Mouse (Mus musculus) liver, embryonic 14.5 days (tissue): ENCODE measurements around the gene Maml3. TPM values are rescaled to one million over a fixed set of nuclear protein-coding genes. Genes with fewer than 3 reads are reported as not detected.

Experiments
- ATAC-seq: fragments of 200-750 bp; cut with Nextera tagmentation; 2 replicates; pipeline ENCODE4 v1.8.0; 2017; ENCODE audit warnings: moderate number of reproducible peaks, mild to moderate bottlenecking, moderate library complexity; ENCODE audit not compliant: insufficient read depth
- DNase-seq, 3 experiments: peaks; one replicate each; pipeline ENCODE4 v3.0.0-alpha.2; 2012 to 2013; ENCODE audit warnings: low read depth in 3 of 3, low spot score in 3 of 3
- H3K27ac ChIP-seq: fragments of 300-500 bp; sonication (generic); 2 replicates; pipeline ENCODE4 v1.5.1; 2014; ENCODE audit warnings: moderate library complexity, mild to moderate bottlenecking, control low read depth, inconsistent platforms
- H3K27me3 ChIP-seq: fragments of 300-500 bp; sonication (generic); 2 replicates; pipeline ENCODE4 v1.6.1; 2014; ENCODE audit warnings: mild to moderate bottlenecking, low read length, moderate library complexity; ENCODE audit not compliant: control insufficient read depth, insufficient read depth
- H3K36me3 ChIP-seq: fragments of 300-500 bp; sonication (generic); replicated peaks from 2 replicates; pipeline ENCODE4 v1.6.1; 2014; ENCODE audit warnings: low read depth; ENCODE audit not compliant: control insufficient read depth, insufficient read depth
- H3K4me1 ChIP-seq, 2 experiments: fragments of 200-500 bp in 1 of 2; fragments of 300-500 bp in 1 of 2; sonication (generic) in 1 of 2; replicated peaks; 2 replicates each; pipeline ENCODE4 v1.6.1; 2012 to 2014; ENCODE audit warnings: antibody characterized with exemption in 1 of 2, inconsistent platforms in 1 of 2, low read length in 1 of 2; ENCODE audit not compliant: control insufficient read depth in 2 of 2, insufficient read depth in 2 of 2
- H3K4me2 ChIP-seq: fragments of 300-500 bp; sonication (generic); 2 replicates; pipeline ENCODE4 v1.6.1; 2014; ENCODE audit warnings: low read depth, mild to moderate bottlenecking, control low read depth, moderate library complexity
- H3K4me3 ChIP-seq, 2 experiments: fragments of 200-500 bp in 1 of 2; fragments of 300-500 bp in 1 of 2; sonication (generic) in 1 of 2; 2 replicates each; pipeline ENCODE4 v1.5.1; 2012 to 2014; ENCODE audit warnings: low read depth in 2 of 2, low read length in 2 of 2, mild to moderate bottlenecking in 2 of 2, control low read depth in 1 of 2, inconsistent platforms in 1 of 2, moderate library complexity in 1 of 2; ENCODE audit not compliant: insufficient read depth in 1 of 2
- H3K9ac ChIP-seq: fragments of 300-500 bp; sonication (generic); replicated peaks from 2 replicates; pipeline ENCODE4 v1.6.1; 2014; ENCODE audit warnings: mild to moderate bottlenecking, control low read depth, moderate library complexity
- H3K9me3 ChIP-seq: fragments of 300-500 bp; sonication (generic); 2 replicates; pipeline ENCODE4 v1.6.1; 2016; ENCODE audit warnings: low read length, mixed read lengths; ENCODE audit not compliant: control insufficient read depth
- CTCF ChIP-seq: IDR thresholded peaks from 2 replicates; pipeline ENCODE4 v1.5.1; 2016; ENCODE audit warnings: antibody characterized with exemption, low read depth, control low read depth
- EP300 ChIP-seq: IDR thresholded peaks from 2 replicates; pipeline ENCODE4 v1.6.1; 2016; ENCODE audit warnings: antibody characterized with exemption, low read depth
- WGBS: fragments of 180-500 bp; shearing (Covaris S2); extraction: QIAGEN DNeasy Blood & Tissue Kit; methylation state at CpG from one replicate; pipeline ENCODE4 v1.1.7; 2014; ENCODE audit not compliant: insufficient replicate concordance; 5-methylcytosine and 5-hydroxymethylcytosine counted together
- polyA plus RNA-seq, 2 experiments: library from polyadenylated mRNA; depleted of rRNA in 1 of 2; stranded (reverse) in 1 of 2; unstranded in 1 of 2; fragments of >200 nt; fragmentation: Nextera tagmentation in 1 of 2; extraction: Ambion mirVana in 1 of 2; gene quantifications; 2 replicates each; pipeline versions ENCODE4 v1.2.1 to v1.2.3; 2012 to 2014

The Maml3 gene
- polyA plus RNA-seq, 2 experiments = 0.57 to 0.71 TPM

DNA sequence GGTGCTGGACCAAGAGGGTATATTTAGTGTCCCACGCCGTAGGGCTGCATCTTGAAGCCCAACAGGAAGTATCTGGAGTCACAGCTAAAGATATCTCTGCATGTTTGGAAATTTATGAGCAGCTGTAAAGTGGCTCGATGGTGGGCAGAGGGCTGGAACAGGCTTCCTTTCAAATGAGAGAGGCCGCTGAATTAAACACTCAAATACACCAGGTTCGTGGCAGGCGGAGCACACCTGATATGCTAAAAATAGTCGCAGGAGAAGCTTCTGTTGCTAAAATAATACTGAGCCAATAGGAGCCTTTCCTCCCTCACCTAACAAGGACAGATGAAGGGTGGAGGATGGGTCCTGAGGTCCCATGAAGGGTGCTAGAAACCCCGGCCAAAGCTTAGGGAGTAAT, 376.9 kb downstream of the Maml3 start:
- Histone ChIP-seq H3K27me3 (no peaks in the 10 kb centered on the region), H3K9me3 (no peaks in the 10 kb centered on the region), H3K9ac (peak overlapping the region; percentile 64), H3K4me3 (peak overlapping the region in 1 of 2 experiments; percentile 23; a peak in 2 of 4 replicates), H3K27ac (peak overlapping the region; percentile 93), H3K4me1 (peaks cover 37 to 64% of the 10 kb centered on the region in 2 experiments), H3K4me2 (peak overlapping the region; percentile 70), H3K36me3 (no peaks in the 10 kb centered on the region)
- 12% methylated on average over 8 of the region's 8 CpGs for WGBS
- no peak for TF ChIP-seq EP300
- no peak for TF ChIP-seq CTCF
- DNase-seq (no peak), ATAC-seq (peak; percentile 77)

DNA sequence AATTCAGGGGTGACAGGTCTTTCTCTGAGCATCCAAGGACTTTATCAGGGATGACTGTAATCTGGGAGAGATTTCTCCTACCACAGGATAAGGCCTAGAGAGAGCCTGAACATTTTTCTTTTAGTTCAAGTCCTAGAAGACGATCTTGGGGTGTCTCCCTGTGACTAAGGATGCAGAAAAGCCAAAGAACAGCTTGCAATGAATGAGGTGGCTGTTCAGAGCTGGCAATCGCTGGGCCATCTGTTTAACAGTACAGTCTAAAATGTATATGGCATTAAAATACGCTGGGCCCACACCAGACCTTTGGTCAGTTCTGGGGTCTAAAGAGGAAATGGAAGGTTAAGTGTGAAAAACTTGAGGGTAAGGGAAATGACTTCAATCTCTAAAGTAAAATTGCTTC, 377.4 kb downstream of the Maml3 start:
- H3K4me3 ChIP-seq = no peak overlapping the region
- DNase-seq (no peak), ATAC-seq (no peak)
- no peaks in the 10 kb centered on the region for H3K27me3 ChIP-seq
- H3K27ac ChIP-seq = peak overlapping the region; percentile 93
- WGBS = 32% methylated on average over 3 of the region's 3 CpGs
- peak overlapping the region; percentile 64 for H3K9ac ChIP-seq
- TF ChIP-seq EP300 = no peak
- TF ChIP-seq CTCF = no peak
- peaks cover 34 to 59% of the 10 kb centered on the region in 2 experiments for H3K4me1 ChIP-seq
- H3K9me3 ChIP-seq = no peaks in the 10 kb centered on the region
- H3K36me3 ChIP-seq = no peaks in the 10 kb centered on the region
- peak overlapping the region; percentile 70 for H3K4me2 ChIP-seq

DNA sequence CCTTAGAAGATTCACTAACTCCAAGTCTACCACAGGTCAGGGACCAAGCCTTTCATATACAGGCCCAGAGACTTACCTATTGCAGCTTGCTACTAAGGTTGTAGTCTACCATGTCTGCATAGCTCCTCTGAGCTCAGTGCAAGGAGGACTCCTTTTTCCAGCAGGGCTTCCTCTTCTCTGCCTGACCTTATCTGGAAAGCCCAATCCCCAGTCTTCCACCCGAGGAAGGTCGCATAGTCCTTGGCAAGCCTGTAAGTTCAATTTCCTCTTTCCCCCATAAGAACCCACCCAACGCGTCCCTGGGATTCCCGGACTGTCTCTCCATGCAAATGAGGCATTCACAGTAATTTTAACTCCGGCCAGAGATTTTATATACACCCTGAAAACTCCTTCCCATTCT, 378.6 kb downstream of the Maml3 start:
- H3K27ac ChIP-seq = peak overlapping the region; percentile 20; the same call in 1 of the 2 replicates
- no peaks in the 10 kb centered on the region for H3K27me3 ChIP-seq
- H3K9ac ChIP-seq = no peak overlapping the region; the same call in 1 of the 2 replicates
- H3K4me1 ChIP-seq = peaks cover 34 to 53% of the 10 kb centered on the region in 2 experiments
- no peak for DNase-seq
- no peak for ATAC-seq
- H3K36me3 ChIP-seq = no peaks in the 10 kb centered on the region
- no peaks in the 10 kb centered on the region for H3K9me3 ChIP-seq
- TF ChIP-seq CTCF = no peak
- no peak for TF ChIP-seq EP300
- no peak overlapping the region for H3K4me3 ChIP-seq
- H3K4me2 ChIP-seq = no peak overlapping the region
- WGBS = 33% methylated on average over 6 of the region's 6 CpGs

DNA sequence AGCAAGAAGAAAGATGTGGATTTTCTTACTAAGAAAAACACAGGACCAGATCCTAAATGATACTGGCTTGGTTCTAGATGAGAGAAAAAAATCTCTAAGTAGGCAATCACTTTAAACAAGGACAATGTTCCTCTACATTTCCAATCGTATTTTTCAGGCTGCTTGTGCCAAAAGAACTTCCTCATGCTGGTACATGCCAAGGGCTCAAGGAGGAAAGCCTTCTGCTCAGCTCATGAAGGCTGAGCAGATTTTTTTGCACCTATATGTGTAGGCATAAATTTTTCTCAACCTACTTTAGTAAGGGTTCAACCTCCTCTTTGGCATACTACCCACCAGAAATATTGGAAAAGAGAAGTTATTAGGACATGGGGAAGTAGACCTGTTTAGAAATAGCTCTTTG, 384.9 kb downstream of the Maml3 start:
- DNase-seq (no peak), ATAC-seq (no peak)
- no peaks in the 10 kb centered on the region for H3K36me3 ChIP-seq
- TF ChIP-seq CTCF (no peak), EP300 (no peak)
- no peaks in the 10 kb centered on the region for H3K27me3 ChIP-seq
- no peak overlapping the region for H3K4me2 ChIP-seq
- peaks cover 0 to 5% of the 10 kb centered on the region in 2 experiments; a peak in 2 of 4 replicates for H3K4me1 ChIP-seq
- H3K9ac ChIP-seq = no peak overlapping the region
- no peak overlapping the region for H3K27ac ChIP-seq
- no peaks in the 10 kb centered on the region for H3K9me3 ChIP-seq
- 41% methylated on average over 1 of the region's 1 CpGs for WGBS
- H3K4me3 ChIP-seq = no peak overlapping the region

DNA sequence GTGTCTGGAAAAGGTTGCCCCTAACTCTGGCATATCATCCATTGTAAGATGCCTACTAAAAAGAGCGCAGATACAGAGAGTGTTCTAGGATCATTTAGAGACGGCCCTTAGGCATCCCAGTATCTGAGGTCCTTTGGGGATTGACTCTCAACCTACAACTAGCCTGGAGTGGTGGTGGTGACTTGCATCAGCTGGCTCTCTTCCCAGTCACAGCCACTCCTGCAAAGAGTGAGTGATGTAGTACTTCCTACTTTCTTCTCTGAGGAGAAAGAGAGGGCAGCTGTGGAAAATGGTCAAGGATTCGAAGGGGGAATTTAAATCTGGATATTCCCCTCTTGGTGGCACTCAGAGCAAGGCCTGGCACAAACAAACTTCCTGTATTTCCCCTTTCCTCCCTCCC, 385.5 kb downstream of the Maml3 start:
- H3K9ac ChIP-seq = no peak overlapping the region
- H3K27ac ChIP-seq = no peak overlapping the region
- DNase-seq = no peak
- TF ChIP-seq CTCF (no peak), EP300 (no peak)
- peaks cover 0 to 9% of the 10 kb centered on the region in 2 experiments; a peak in 2 of 4 replicates for H3K4me1 ChIP-seq
- no peaks in the 10 kb centered on the region for H3K27me3 ChIP-seq
- no peaks in the 10 kb centered on the region for H3K36me3 ChIP-seq
- ATAC-seq = no peak
- WGBS = 74% methylated on average over 3 of the region's 3 CpGs
- H3K4me2 ChIP-seq = no peak overlapping the region
- no peaks in the 10 kb centered on the region for H3K9me3 ChIP-seq
- no peak overlapping the region for H3K4me3 ChIP-seq
